In the genomic region with DNA sequence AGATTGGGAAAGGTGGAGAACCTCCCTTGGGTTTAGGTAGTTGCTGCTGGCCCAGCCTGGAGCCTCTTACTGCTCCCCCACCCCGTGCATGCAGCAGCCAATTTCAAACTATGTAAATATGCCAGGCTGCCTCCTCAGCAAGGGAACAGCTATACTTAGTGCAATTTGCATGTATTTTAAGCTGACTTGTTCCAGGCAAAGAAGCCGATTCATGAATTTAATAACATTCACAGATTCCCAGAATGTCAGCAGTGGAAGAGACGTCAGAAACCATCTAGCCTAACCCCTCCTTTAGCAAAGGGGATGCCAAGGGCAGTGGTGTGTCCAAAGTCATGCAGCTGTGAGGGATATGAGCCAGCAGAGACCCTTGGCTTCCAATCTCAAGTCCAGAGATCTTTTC, we compare ENCODE assay signal across 19 mouse cellular contexts. TPM values are rescaled to one million over a fixed set of nuclear protein-coding genes. Genes with fewer than 3 reads are reported as not detected.
DNase-seq lines count a peak whose midpoint lies in the region.
"Had no signal": no experiment of that assay in that cellular context is flagged by ENCODE, and none has a peak within 500 bp of the region (broad histone marks: within the 10 kb centered on the region; RNA-seq: fewer than 3 reads in every experiment).

No protein-coding gene starts in this region.

- intact Hi-C loops in gastrocnemius, postnatal 36 days (cut with DNase I) = no loop called here
- intact Hi-C loops in left cerebral cortex, postnatal 25 days (cut with DNase I) = loop anchor here (2.0 kb wide), 1 partner anchor 16 kb away; no protein-coding TSS in a partner anchor

- peak; percentile 14 for DNase-seq in gastrocnemius, postnatal 10 days
- no peak for DNase-seq in gastrocnemius, postnatal 36 days
- peak; percentile 69 to 76 for DNase-seq in frontal cortex, adult 2 months (ENCODE audit: extremely low spot score in 1 of 2, low spot score in 1 of 2)
- DNase-seq in left cerebral cortex, postnatal 25 days (ENCODE audit: low spot score in 2 of 2) = peak; percentile 66 to 93
- peak; percentile 29 for DNase-seq in right cerebral cortex, postnatal 14 days
- no peak for DNase-seq in embryo, embryonic 11 days
- no peak for DNase-seq in spleen, postnatal 14 days (ENCODE audit: low spot score in 2 of 2)
- no peak for DNase-seq in cerebellum, adult 18-20 months
- DNase-seq: adrenal gland, adult 2 months; cerebellum, adult 11 months; midbrain, embryonic 14.5 days; spleen, adult 18-20 months; thymus, postnatal 25 days had no signal

RNA-seq across cellular contexts. Expression of a gene that starts 27.5 kb away (rescaled TPM):
- 1 to 10 TPM; 2.9 to 5.0 TPM for total RNA-seq in gastrocnemius, postnatal 10 days (2021)
- total RNA-seq in gastrocnemius, postnatal 36 days (2021) = 1 to 10 TPM; 1.1 to 1.5 TPM
- 38.3 and 40.6 TPM in 2 replicates for polyA plus RNA-seq in frontal cortex, adult 2 months (2012; rRNA removed)
- total RNA-seq in left cerebral cortex, postnatal 25 days (2021) = 100 to 1,000 TPM; 140 to 147 TPM

RNA-seq across cellular contexts. Expression of a gene that starts 54.4 kb away (rescaled TPM):
- total RNA-seq in gastrocnemius, postnatal 10 days (2021) = under 1 TPM in 1 of 2 experiments, not detected in 1; 0.19 TPM
- total RNA-seq in gastrocnemius, postnatal 36 days (2021) = not detected
- 0.04 and 0.13 TPM in 2 replicates for polyA plus RNA-seq in frontal cortex, adult 2 months (2012; rRNA removed)
- not detected for total RNA-seq in left cerebral cortex, postnatal 25 days (2021)
- total RNA-seq: adrenal gland, adult 2 months; layer of hippocampus, postnatal 10 days had no signal
- polyA plus RNA-seq: adrenal gland, adult 2 months; embryonic facial prominence, embryonic 11.5 days; heart, embryonic 15.5 days; inflammation-experienced regulatory T-cells, adult 6 months; liver, embryonic 15.5 days; midbrain, embryonic 14.5 days; neural tube, embryonic 13.5 days had no signal

Comparison
In these comparisons a context has a peak if more than half of its experiments do, and no peak if none do; other contexts are left out.
1. DNase-seq: peak in gastrocnemius, postnatal 10 days (single experiment), frontal cortex, adult 2 months (2 of 2), left cerebral cortex, postnatal 25 days (2 of 2) and right cerebral cortex, postnatal 14 days (single experiment); none in gastrocnemius, postnatal 36 days (0 of 2), embryo, embryonic 11 days (single experiment), spleen, postnatal 14 days (0 of 2) and cerebellum, adult 18-20 months (0 of 2).
2. RNA of a gene that starts 27.5 kb away (total RNA-seq): 140 to 147 TPM in left cerebral cortex, postnatal 25 days; 2.9 to 5.0 TPM in gastrocnemius, postnatal 10 days and 1.1 to 1.5 TPM in gastrocnemius, postnatal 36 days; every median in the first group is over 10 times any median in the second.